Mouse (Mus musculus) MEL (cell line): ENCODE measurements around the gene Mael. TPM values are rescaled to one million over a fixed set of nuclear protein-coding genes. Genes with fewer than 3 reads are reported as not detected.

ENCODE experiments used
- DNase-seq: peaks from one replicate; pipeline ENCODE4 v3.0.0; 2011; ENCODE audit warnings: low read depth, low spot score
- H3K27ac ChIP-seq: 2 replicates; pipeline ENCODE4 v1.5.1; 2012; ENCODE audit warnings: low read depth, mild to moderate bottlenecking, control low read depth, low read length, moderate library complexity; ENCODE audit not compliant: control insufficient read depth
- H3K27me3 ChIP-seq, 2 experiments: fragments of 150-350 bp in 1 of 2; sonication (generic) in 1 of 2; 2 replicates each; pipeline ENCODE4 v1.6.1; 2012; ENCODE audit warnings: low read length in 2 of 2, mild to moderate bottlenecking in 2 of 2, improper control_type of control experiment in 1 of 2, moderate library complexity in 1 of 2; ENCODE audit not compliant: insufficient read depth in 2 of 2, control insufficient read depth in 1 of 2
- H3K36me3 ChIP-seq, 2 experiments: 2 replicates each; pipeline ENCODE4 v1.6.1; 2012 to 2014; ENCODE audit warnings: low read length in 2 of 2, improper control_type of control experiment in 1 of 2, inconsistent platforms in 1 of 2, mild to moderate bottlenecking in 1 of 2; ENCODE audit not compliant: insufficient read depth in 2 of 2, control insufficient read depth in 1 of 2
- H3K4me1 ChIP-seq, 2 experiments: fragments of 150-350 bp in 1 of 2; sonication (generic) in 1 of 2; 2 replicates each; pipeline ENCODE4 v1.6.1; 2012; ENCODE audit warnings: low read length in 2 of 2, improper control_type of control experiment in 1 of 2, mild to moderate bottlenecking in 1 of 2; ENCODE audit not compliant: insufficient read depth in 2 of 2, control insufficient read depth in 1 of 2
- H3K4me3 ChIP-seq, 2 experiments: fragments of 150-350 bp in 1 of 2; sonication (generic) in 1 of 2; 2 replicates each; pipeline ENCODE4 v1.5.1; 2012; ENCODE audit warnings: low read depth in 2 of 2, low read length in 2 of 2, mild to moderate bottlenecking in 2 of 2, moderate library complexity in 2 of 2, control low read depth in 1 of 2, improper control_type of control experiment in 1 of 2; ENCODE audit not compliant: control insufficient read depth in 1 of 2, insufficient read depth in 1 of 2
- H3K79me2 ChIP-seq: 2 replicates; pipeline ENCODE4 v1.6.1; 2012; ENCODE audit warnings: mild to moderate bottlenecking, low read length, moderate library complexity; ENCODE audit not compliant: control insufficient read depth, poor library complexity, insufficient read depth
- H3K9ac ChIP-seq: 2 replicates; pipeline ENCODE4 v1.6.1; 2012; ENCODE audit warnings: low read depth, mild to moderate bottlenecking, control low read depth, low read length, moderate library complexity; ENCODE audit not compliant: control insufficient read depth, poor library complexity, severe bottlenecking
- H3K9me3 ChIP-seq: fragments of 150-350 bp; sonication (generic); replicated peaks from 2 replicates; pipeline ENCODE4 v1.6.1; 2012; ENCODE audit warnings: mild to moderate bottlenecking, low read length, improper control_type of control experiment, moderate library complexity; ENCODE audit not compliant: insufficient read depth
- BHLHE40 ChIP-seq: IDR thresholded peaks from 2 replicates; pipeline ENCODE4 v1.6.1; 2012; ENCODE audit warnings: low read depth, mild to moderate bottlenecking, inconsistent platforms, low read length, improper control_type of control experiment, borderline replicate concordance
- CHD2 ChIP-seq: IDR thresholded peaks from 2 replicates; pipeline ENCODE4 v1.6.1; 2011; ENCODE audit warnings: low read length, improper control_type of control experiment
- E2F4 ChIP-seq: IDR thresholded peaks from 2 replicates; pipeline ENCODE4 v1.6.1; 2011; ENCODE audit warnings: low read depth, low read length, improper control_type of control experiment, borderline replicate concordance
- ELF1 ChIP-seq: IDR thresholded peaks from 2 replicates; pipeline ENCODE4 v1.6.1; 2014; ENCODE audit warnings: low read depth, mild to moderate bottlenecking, inconsistent platforms, low read length, improper control_type of control experiment, moderate library complexity
- GABPA ChIP-seq: IDR thresholded peaks from 2 replicates; pipeline ENCODE4 v1.6.1; 2012; ENCODE audit warnings: low read depth, mild to moderate bottlenecking, inconsistent platforms, low read length, improper control_type of control experiment, moderate library complexity
- GATA1 ChIP-seq: IDR thresholded peaks from 2 replicates; pipeline ENCODE4 v1.6.1; 2011; ENCODE audit warnings: low read depth, low read length, improper control_type of control experiment
- HCFC1 ChIP-seq: IDR thresholded peaks from 2 replicates; pipeline ENCODE4 v1.6.1; 2012; ENCODE audit warnings: low read depth, mild to moderate bottlenecking, inconsistent platforms, low read length, improper control_type of control experiment, moderate library complexity
- JUND ChIP-seq: IDR thresholded peaks from 2 replicates; pipeline ENCODE4 v1.6.1; 2011; ENCODE audit warnings: low read depth, mild to moderate bottlenecking, improper control_type of control experiment, low read length
- KAT2A ChIP-seq: conservative IDR thresholded peaks from 2 replicates; pipeline ENCODE4 v1.6.1; 2012; ENCODE audit warnings: low read depth, low read length, improper control_type of control experiment, inconsistent platforms
- MEF2A ChIP-seq: IDR thresholded peaks from 2 replicates; pipeline ENCODE4 v1.6.1; 2014; ENCODE audit warnings: low read depth, mild to moderate bottlenecking, inconsistent platforms, low read length, improper control_type of control experiment; ENCODE audit not compliant: poor library complexity, insufficient replicate concordance, severe bottlenecking; ENCODE audit errors: extremely low read depth
- MXI1 ChIP-seq: IDR thresholded peaks from 2 replicates; pipeline ENCODE4 v1.6.1; 2011; ENCODE audit warnings: mild to moderate bottlenecking, low read depth, low read length, improper control_type of control experiment
- NELFE ChIP-seq: IDR thresholded peaks from 2 replicates; pipeline ENCODE4 v1.6.1; 2011; ENCODE audit warnings: low read depth, low read length, improper control_type of control experiment
- POLR2A ChIP-seq, 2 experiments: IDR thresholded peaks; 2 replicates each; pipeline ENCODE4 v1.6.1; 2011 to 2012; ENCODE audit warnings: low read length in 2 of 2, mild to moderate bottlenecking in 2 of 2, control low read depth in 1 of 2, improper control_type of control experiment in 1 of 2, low read depth in 1 of 2, moderate library complexity in 1 of 2; ENCODE audit not compliant: control insufficient read depth in 1 of 2, insufficient read depth in 1 of 2, poor library complexity in 1 of 2
- POLR2AphosphoS2 ChIP-seq: IDR thresholded peaks from 2 replicates; pipeline ENCODE4 v1.6.1; 2011; ENCODE audit warnings: low read length, improper control_type of control experiment
- RCOR1 ChIP-seq: IDR thresholded peaks from 2 replicates; pipeline ENCODE4 v1.6.1; 2012; ENCODE audit warnings: low read depth, mild to moderate bottlenecking, inconsistent platforms, low read length, improper control_type of control experiment
- SMC3 ChIP-seq: IDR thresholded peaks from 2 replicates; pipeline ENCODE4 v1.6.1; 2011; ENCODE audit warnings: low read depth, low read length, improper control_type of control experiment
- TBP ChIP-seq: IDR thresholded peaks from 2 replicates; pipeline ENCODE4 v1.8.0; 2011; ENCODE audit warnings: low read depth, low read length, improper control_type of control experiment
- TCF12 ChIP-seq: IDR thresholded peaks from 2 replicates; pipeline ENCODE4 v1.6.1; 2014; ENCODE audit warnings: low read depth, mild to moderate bottlenecking, inconsistent platforms, low read length, improper control_type of control experiment, moderate library complexity
- ZMIZ1 ChIP-seq: IDR thresholded peaks from 2 replicates; pipeline ENCODE4 v1.6.1; 2012; ENCODE audit warnings: low read depth, mild to moderate bottlenecking, inconsistent platforms, low read length, improper control_type of control experiment, moderate library complexity
- polyA plus RNA-seq, 2 experiments: library from polyadenylated mRNA; stranded (reverse) in 1 of 2; unstranded in 1 of 2; fragments of >175 nt in 1 of 2; fragments of >200 nt in 1 of 2; gene quantifications; 2 replicates each; pipeline versions ENCODE4 v1.2.1 to v1.2.4; 2012; ENCODE audit warnings: low replicate concordance in 2 of 2, low read depth in 1 of 2; ENCODE audit not compliant: insufficient read length in 2 of 2, insufficient read depth in 1 of 2, missing spikeins in 1 of 2
- total RNA-seq: library from RNA; depleted of rRNA; stranded (reverse); fragments of 300-350 nt; gene quantifications from 2 replicates; pipeline ENCODE4 v1.2.3, GENCODE M21; 2012

Gene Mael
- total and polyA plus RNA-seq, 3 experiments, result not detected

GRCm38 (mm10) chr1:166184391-166185229 is 53.9 kb downstream of the Mael start:
- Histone ChIP-seq H3K9ac (no peak overlapping the region), H3K79me2 (no peaks in the 10 kb centered on the region), H3K4me3 (no peak overlapping the region), H3K27me3 (no peaks in the 10 kb centered on the region; a peak in 1 of 4 replicates), H3K27ac (no peak overlapping the region), H3K36me3 (no peaks in the 10 kb centered on the region), H3K4me1 (no peaks in the 10 kb centered on the region), H3K9me3 (no peaks in the 10 kb centered on the region)
- TF ChIP-seq GATA1, result no peak
- no peak for TF ChIP-seq MEF2A
- TF ChIP-seq SMC3, result no peak
- no peak for TF ChIP-seq RCOR1
- TF ChIP-seq POLR2A (IDR thresholded peaks at IDR 0.05; ENCODE audit: control insufficient read depth in 1 of 2, insufficient read depth in 1 of 2, low read depth in 1 of 2, low read length in 2 of 2, poor library complexity in 1 of 2), result no peak
- TF ChIP-seq TCF12, result no peak
- no peak for DNase-seq

GRCm38 (mm10) chr1:166182952-166183627 is 55.5 kb downstream of the Mael start:
- Histone ChIP-seq H3K9ac (no peak overlapping the region), H3K4me3 (no peak overlapping the region), H3K79me2 (no peaks in the 10 kb centered on the region), H3K27ac (no peak overlapping the region), H3K4me1 (no peaks in the 10 kb centered on the region), H3K27me3 (no peaks in the 10 kb centered on the region; a peak in 1 of 4 replicates), H3K9me3 (no peaks in the 10 kb centered on the region), H3K36me3 (no peaks in the 10 kb centered on the region)
- no peak for DNase-seq
- no peak for TF ChIP-seq BHLHE40
- TF ChIP-seq ELF1, result no peak
- no peak for TF ChIP-seq HCFC1
- no peak for TF ChIP-seq JUND
- no peak for TF ChIP-seq MXI1
- TF ChIP-seq TBP, result no peak
- TF ChIP-seq GATA1, result no peak
- TF ChIP-seq ZMIZ1, result no peak
- TF ChIP-seq GABPA, result no peak
- no peak for TF ChIP-seq MEF2A
- no peak for TF ChIP-seq POLR2AphosphoS2
- no peak for TF ChIP-seq NELFE
- TF ChIP-seq E2F4, result no peak
- TF ChIP-seq KAT2A, result no peak
- no peak for TF ChIP-seq CHD2
- TF ChIP-seq RCOR1, result no peak
- no peak for TF ChIP-seq TCF12
